Mouse (Mus musculus) CH12.LX (cell line): ENCODE data around the gene Prkd3. TPM values are rescaled to one million over a fixed set of nuclear protein-coding genes. Genes with fewer than 3 reads are reported as not detected.

Source experiments
- DNase-seq: peaks from one replicate; pipeline ENCODE4 v3.0.0-alpha.2; 2013; ENCODE audit errors: extremely low read depth
- H3K27ac ChIP-seq: 2 replicates; pipeline ENCODE4 v1.5.1; 2012; ENCODE audit warnings: low read depth, mild to moderate bottlenecking, control low read depth, moderate library complexity; ENCODE audit not compliant: insufficient read depth
- H3K27me3 ChIP-seq: replicated peaks from 2 replicates; pipeline ENCODE3; 2012; ENCODE audit warnings: inconsistent platforms
- H3K36me3 ChIP-seq, 2 experiments: replicated peaks in 1 of 2; 2 replicates each; pipeline versions ENCODE3 to v1.6.1; 2012; ENCODE audit warnings: inconsistent platforms in 1 of 2, low read length in 1 of 2, mild to moderate bottlenecking in 1 of 2, mixed read lengths in 1 of 2, moderate library complexity in 1 of 2; ENCODE audit not compliant: control insufficient read depth in 1 of 2, insufficient read depth in 1 of 2
- H3K4me1 ChIP-seq, 2 experiments: 2 replicates each; pipeline ENCODE4 v1.6.1; 2012; ENCODE audit warnings: inconsistent platforms in 1 of 2, moderate library complexity in 1 of 2; ENCODE audit not compliant: insufficient read depth in 2 of 2, control insufficient read depth in 1 of 2
- H3K4me2 ChIP-seq: 2 replicates; pipeline ENCODE4 v1.6.1; 2012; ENCODE audit warnings: low read depth, mild to moderate bottlenecking, control low read depth; ENCODE audit not compliant: poor library complexity, insufficient read depth, severe bottlenecking
- H3K4me3 ChIP-seq, 3 experiments: fragments of 150-350 bp in 1 of 3; sonication (generic) in 1 of 3; replicated peaks in 1 of 3; 2 replicates each; pipeline versions ENCODE3 to v1.5.1; 2011 to 2012; ENCODE audit warnings: low read depth in 2 of 3, low read length in 2 of 3, mild to moderate bottlenecking in 2 of 3, moderate library complexity in 2 of 3, control low read depth in 1 of 3, improper control_type of control experiment in 1 of 3, inconsistent platforms in 1 of 3, mixed read lengths in 1 of 3; ENCODE audit not compliant: poor library complexity in 1 of 3
- H3K79me2 ChIP-seq: replicated peaks from 2 replicates; pipeline ENCODE4 v1.6.1; 2012; ENCODE audit warnings: mild to moderate bottlenecking, moderate library complexity; ENCODE audit not compliant: control insufficient read depth, poor library complexity, insufficient read depth, severe bottlenecking; ENCODE audit errors: extremely low read depth
- H3K9ac ChIP-seq: 2 replicates; pipeline ENCODE4 v1.6.1; 2012; ENCODE audit warnings: low read depth, mild to moderate bottlenecking, control low read depth, moderate library complexity; ENCODE audit not compliant: insufficient read depth
- H3K9me3 ChIP-seq: replicated peaks from 2 replicates; pipeline ENCODE3; 2012; ENCODE audit warnings: low read length, inconsistent platforms, mixed read lengths
- BHLHE40 ChIP-seq: IDR thresholded peaks from 2 replicates; pipeline ENCODE4 v1.6.1; 2011; ENCODE audit warnings: mild to moderate bottlenecking, low read depth, low read length, improper control_type of control experiment
- CTCF ChIP-seq, 2 experiments: IDR thresholded peaks in 1 of 2; conservative IDR thresholded peaks in 1 of 2; 2 replicates each; pipeline ENCODE4 v1.5.1; 2011 to 2012; ENCODE audit warnings: low read depth in 2 of 2, low read length in 2 of 2, improper control_type of control experiment in 1 of 2, inconsistent platforms in 1 of 2, mild to moderate bottlenecking in 1 of 2, moderate library complexity in 1 of 2
- E2F4 ChIP-seq: IDR thresholded peaks from 2 replicates; pipeline ENCODE4 v1.6.1; 2011; ENCODE audit warnings: low read depth, low read length, improper control_type of control experiment; ENCODE audit not compliant: insufficient replicate concordance
- ELF1 ChIP-seq: IDR thresholded peaks from 2 replicates; pipeline ENCODE4 v1.6.1; 2014; ENCODE audit warnings: low read depth, mild to moderate bottlenecking, inconsistent platforms, low read length, improper control_type of control experiment
- EP300 ChIP-seq: IDR thresholded peaks from 2 replicates; pipeline ENCODE4 v1.6.1; 2011; ENCODE audit warnings: low read length, improper control_type of control experiment
- ETS1 ChIP-seq: conservative IDR thresholded peaks from 2 replicates; pipeline ENCODE4 v1.6.1; 2012; ENCODE audit warnings: low read depth, mild to moderate bottlenecking, inconsistent platforms, low read length, improper control_type of control experiment, moderate library complexity
- GABPA ChIP-seq: IDR thresholded peaks from 2 replicates; pipeline ENCODE4 v1.6.1; 2012; ENCODE audit warnings: low read depth, low read length, improper control_type of control experiment, inconsistent platforms; ENCODE audit not compliant: insufficient replicate concordance
- HCFC1 ChIP-seq: IDR thresholded peaks from 2 replicates; pipeline ENCODE4 v1.6.1; 2012; ENCODE audit warnings: low read depth, mild to moderate bottlenecking, inconsistent platforms, low read length, improper control_type of control experiment
- IRF4 ChIP-seq: IDR thresholded peaks from 2 replicates; pipeline ENCODE4 v1.6.1; 2014; ENCODE audit warnings: low read depth, mild to moderate bottlenecking, inconsistent platforms, low read length, improper control_type of control experiment
- MAX ChIP-seq: IDR thresholded peaks from 2 replicates; pipeline ENCODE4 v1.6.1; 2011; ENCODE audit warnings: low read length, improper control_type of control experiment
- MYC ChIP-seq: IDR thresholded peaks from 2 replicates; pipeline ENCODE4 v1.6.1; 2011; ENCODE audit warnings: low read depth, mild to moderate bottlenecking, improper control_type of control experiment, low read length
- NRF1 ChIP-seq: IDR thresholded peaks from 2 replicates; pipeline ENCODE4 v1.6.1; 2014; ENCODE audit warnings: low read depth, mild to moderate bottlenecking, inconsistent platforms, low read length, improper control_type of control experiment, moderate library complexity
- POLR2AphosphoS2 ChIP-seq: IDR thresholded peaks from 2 replicates; pipeline ENCODE4 v1.6.1; 2011; ENCODE audit warnings: low read depth, low read length, improper control_type of control experiment
- RCOR1 ChIP-seq: conservative IDR thresholded peaks from 2 replicates; pipeline ENCODE4 v1.6.1; 2012; ENCODE audit warnings: low read depth, mild to moderate bottlenecking, inconsistent platforms, low read length, improper control_type of control experiment
- SMC3 ChIP-seq: IDR thresholded peaks from 2 replicates; pipeline ENCODE4 v1.6.1; 2011; ENCODE audit warnings: low read depth, low read length, improper control_type of control experiment
- TCF12 ChIP-seq: IDR thresholded peaks from 2 replicates; pipeline ENCODE4 v1.6.1; 2014; ENCODE audit warnings: low read depth, mild to moderate bottlenecking, inconsistent platforms, low read length, improper control_type of control experiment
- UBTF ChIP-seq: IDR thresholded peaks from 2 replicates; pipeline ENCODE4 v1.6.1; 2012; ENCODE audit warnings: low read depth, mild to moderate bottlenecking, inconsistent platforms, low read length, improper control_type of control experiment, moderate library complexity
- ZC3H11A ChIP-seq: IDR thresholded peaks from 2 replicates; pipeline ENCODE4 v1.6.1; 2012; ENCODE audit warnings: low read depth, mild to moderate bottlenecking, inconsistent platforms, low read length, improper control_type of control experiment
- ZKSCAN1 ChIP-seq: IDR thresholded peaks from 2 replicates; pipeline ENCODE4 v1.6.1; 2012; ENCODE audit warnings: low read depth, inconsistent platforms, low read length, improper control_type of control experiment, borderline replicate concordance
- ZNF384 ChIP-seq: IDR thresholded peaks from 2 replicates; pipeline ENCODE4 v1.6.1; 2012; ENCODE audit warnings: low read depth, low read length, improper control_type of control experiment, inconsistent platforms
- dilution Hi-C: fragments of 300-500 bp; cut with MboI; formaldehyde crosslinking; loops from 2 replicates; pipeline ENCODE4 v1.14.3; 2020; ENCODE audit warnings: low sequenced_read_pairs; ENCODE audit not compliant: extremely low pct_unique_long_range_greater_than_20kb, extremely low pct_ligation_motif_present
- in situ Hi-C: fragments of 300-500 bp; cut with MboI; formaldehyde crosslinking; loops from 3 replicates; pipeline ENCODE4 v1.14.3; 2019; ENCODE audit warnings: low sequenced_read_pairs, low pct_ligation_motif_present, low pct_unique_long_range_greater_than_20kb, mixed read lengths
- polyA plus RNA-seq: library from polyadenylated mRNA; unstranded; fragments of >175 nt; gene quantifications from 2 replicates; pipeline ENCODE4 v1.2.1, GENCODE M21; 2012; ENCODE audit warnings: low read depth; ENCODE audit not compliant: insufficient read length
- total RNA-seq, 2 experiments: library from RNA; depleted of rRNA; stranded (reverse); fragments of 300-350 nt in 1 of 2; fragments of >200 nt in 1 of 2; gene quantifications; 2 replicates each; pipeline ENCODE4 v1.2.3; 2012 to 2014

The Prkd3 gene
- total and polyA plus RNA-seq, 3 experiments: not detected

DNA sequence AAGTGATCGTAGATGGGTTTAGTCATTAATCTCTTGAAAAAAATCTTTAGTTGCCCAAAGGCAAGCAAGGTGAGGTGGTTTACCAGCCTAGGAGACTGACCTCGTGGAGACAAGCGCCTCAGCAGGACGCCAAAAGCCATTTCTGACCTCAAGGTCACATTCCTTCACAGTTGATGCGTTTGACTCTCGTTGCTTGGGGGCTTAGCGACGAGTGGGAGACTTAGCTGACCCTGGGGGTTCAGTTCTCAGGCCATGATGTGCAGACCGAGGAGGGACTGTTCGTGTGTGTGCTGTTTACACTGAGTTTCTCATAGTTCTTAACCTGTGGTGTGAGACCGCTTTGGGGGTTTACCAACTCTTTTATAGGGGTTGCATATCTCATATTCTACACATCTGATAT lies 78.0 kb downstream of the Prkd3 start:
- Histone ChIP-seq H3K79me2 (peaks cover 3% of the 10 kb centered on the region; the same call in 1 of the 2 replicates), H3K9me3 (no peaks in the 10 kb centered on the region), H3K36me3 (peaks cover 38 to 66% of the 10 kb centered on the region in 2 experiments), H3K27ac (no peak overlapping the region), H3K4me3 (no peak overlapping the region), H3K9ac (no peak overlapping the region), H3K27me3 (no peaks in the 10 kb centered on the region), H3K4me2 (no peak overlapping the region), H3K4me1 (peaks cover 0 to 7% of the 10 kb centered on the region in 2 experiments; a peak in 2 of 4 replicates)
- in situ Hi-C loops: no loop called here
- no peak for DNase-seq
- TF ChIP-seq CTCF (conservative IDR thresholded peaks at IDR 0.05 in 1 of 2, IDR thresholded peaks at IDR 0.05 in 1 of 2; ENCODE audit: low read depth in 2 of 2, low read length in 2 of 2): no peak
- no peak for TF ChIP-seq UBTF
- TF ChIP-seq IRF4: no peak
- no peak for TF ChIP-seq ZKSCAN1
- dilution Hi-C loops: no loop called here

DNA sequence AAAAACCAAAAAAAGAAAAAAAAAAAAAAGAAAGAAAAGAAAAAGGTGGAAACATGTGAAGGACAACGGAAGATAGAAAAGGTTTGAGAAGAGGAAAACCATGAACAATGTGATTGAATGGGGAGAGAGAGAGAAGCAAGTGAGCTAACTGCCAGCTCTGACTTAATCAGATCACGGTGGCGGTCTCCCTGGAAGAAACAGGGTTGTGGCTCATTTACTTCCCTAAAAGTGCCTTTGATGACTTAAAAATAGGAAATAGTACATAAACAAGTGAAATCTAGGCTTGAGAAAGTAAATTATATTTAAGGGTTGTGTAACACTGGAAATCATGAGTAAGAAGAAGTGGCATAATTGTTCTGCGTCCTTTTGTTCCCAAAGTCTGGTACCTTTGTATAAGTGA lies 81.7 kb downstream of the Prkd3 start:
- TF ChIP-seq BHLHE40 (no peak), RCOR1 (no peak), ELF1 (no peak), POLR2AphosphoS2 (no peak), ETS1 (no peak), SMC3 (no peak), IRF4 (no peak), ZC3H11A (no peak), HCFC1 (no peak), GABPA (no peak), EP300 (no peak), MYC (no peak), E2F4 (no peak), NRF1 (no peak), UBTF (no peak), MAX (no peak), TCF12 (no peak), ZNF384 (no peak)
- Histone ChIP-seq H3K9ac (no peak overlapping the region), H3K9me3 (no peaks in the 10 kb centered on the region), H3K27me3 (no peaks in the 10 kb centered on the region), H3K4me1 (peaks cover 4 to 27% of the 10 kb centered on the region in 2 experiments), H3K79me2 (peaks cover 29% of the 10 kb centered on the region), H3K27ac (no peak overlapping the region), H3K4me3 (no peak overlapping the region), H3K4me2 (no peak overlapping the region), H3K36me3 (peaks cover 33 to 55% of the 10 kb centered on the region in 2 experiments)
- no peak for DNase-seq
- dilution Hi-C loops (no loop called here), in situ Hi-C loops (no loop called here)
